8 mouse cellular contexts compared by ENCODE assay signal in the genomic region with DNA sequence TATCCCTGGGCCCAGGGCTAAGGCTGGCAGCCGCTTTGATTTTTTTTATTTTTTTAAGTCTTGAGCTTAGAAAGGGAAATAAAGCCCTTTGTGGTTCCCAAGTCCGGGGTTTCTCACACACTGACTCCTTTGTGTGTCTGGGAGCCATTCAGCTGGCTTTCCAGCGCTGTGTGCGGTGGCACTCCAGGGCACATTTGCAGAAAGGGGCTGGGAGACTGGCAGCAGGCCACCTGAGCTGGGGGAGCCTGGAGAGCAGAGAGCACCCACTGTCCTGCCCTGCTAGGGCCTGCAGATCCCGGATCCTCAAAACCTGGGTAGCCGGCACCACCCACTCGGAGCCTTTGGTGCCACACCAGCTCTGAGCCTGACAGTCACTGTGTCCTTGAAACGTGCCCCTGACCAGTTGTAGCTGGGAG. TPM values are rescaled to one million over a fixed set of nuclear protein-coding genes. Genes with fewer than 3 reads are reported as not detected.
DNase-seq lines count a peak whose midpoint lies in the region; ATAC-seq and TF ChIP-seq lines count a peak whose summit lies in the region.

No protein-coding gene starts in this region.

- H3K36me3 ChIP-seq in liver, postnatal 0 days (replicated peaks; ENCODE audit: insufficient read depth, low read length), result 0 out of 2 replicates have a peak, but pooled peaks cover 2% of the 10 kb centered on the region
- no peaks in the 10 kb centered on the region for H3K36me3 ChIP-seq in liver, embryonic 11.5 days (ENCODE audit: control insufficient read depth, insufficient read depth, low read length)
- H3K36me3 ChIP-seq in embryonic facial prominence, embryonic 14.5 days (ENCODE audit: control insufficient read depth, insufficient read depth, low read length), result no peaks in the 10 kb centered on the region
- H3K36me3 ChIP-seq in hindbrain, embryonic 13.5 days, result no peaks in the 10 kb centered on the region

- peaks cover 51% of the 10 kb centered on the region for H3K4me1 ChIP-seq in liver, postnatal 0 days (ENCODE audit: insufficient read depth)
- H3K4me1 ChIP-seq in liver, embryonic 11.5 days (replicated peaks; ENCODE audit: control insufficient read depth, insufficient read depth, low read length), result peaks cover 50% of the 10 kb centered on the region
- H3K4me1 ChIP-seq in embryonic facial prominence, embryonic 14.5 days (ENCODE audit: control insufficient read depth, insufficient read depth, low read length), result peaks cover 41% of the 10 kb centered on the region
- peaks cover 98% of the 10 kb centered on the region for H3K4me1 ChIP-seq in hindbrain, embryonic 13.5 days (replicated peaks)

- no peaks in the 10 kb centered on the region for H3K27me3 ChIP-seq in liver, postnatal 0 days (ENCODE audit: insufficient read depth, low read length)
- H3K27me3 ChIP-seq in liver, embryonic 11.5 days (replicated peaks; ENCODE audit: control insufficient read depth, insufficient read depth, low read length), result no peaks in the 10 kb centered on the region
- H3K27me3 ChIP-seq in embryonic facial prominence, embryonic 14.5 days (replicated peaks; ENCODE audit: control insufficient read depth, insufficient read depth, low read length), result no peaks in the 10 kb centered on the region
- no peaks in the 10 kb centered on the region for H3K27me3 ChIP-seq in hindbrain, embryonic 13.5 days

- H3K4me2 ChIP-seq in liver, postnatal 0 days (ENCODE audit: low read depth, low read length), result no peak overlapping the region
- no peak overlapping the region for H3K4me2 ChIP-seq in liver, embryonic 11.5 days
- H3K4me2 ChIP-seq in embryonic facial prominence, embryonic 14.5 days (ENCODE audit: low read depth, low read length), result no peak overlapping the region
- H3K4me2 ChIP-seq in hindbrain, embryonic 13.5 days, result no peak overlapping the region

- DNase-seq in liver, postnatal 0 days, result no peak
- no peak for DNase-seq in liver, embryonic 11.5 days (ENCODE audit: low spot score)
- DNase-seq in embryonic facial prominence, embryonic 14.5 days (ENCODE audit: low spot score), result peak; percentile 68
- peak; percentile 68 to 77 for DNase-seq in layer of hippocampus, postnatal 36 days
- DNase-seq in right cerebral cortex, postnatal 10 days (ENCODE audit: low spot score in 2 of 2), result peak; percentile 89 to 90
- DNase-seq in thymus, postnatal 10 days (ENCODE audit: low spot score in 2 of 2), result no peak
- DNase-seq in lung, postnatal 25 days (ENCODE audit: low spot score), result no peak

- no peak for ATAC-seq in liver, postnatal 0 days
- no peak for ATAC-seq in liver, embryonic 11.5 days (replicated peaks; ENCODE audit: low FRiP score)
- peak; percentile 41; the same call in 1 of the 2 replicates for ATAC-seq in embryonic facial prominence, embryonic 14.5 days (ENCODE audit: low read depth)
- ATAC-seq in hindbrain, embryonic 13.5 days (ENCODE audit: low FRiP score), result peak; percentile 58

- no peak overlapping the region for H3K9ac ChIP-seq in liver, postnatal 0 days (replicated peaks)
- no peak overlapping the region for H3K9ac ChIP-seq in liver, embryonic 11.5 days (ENCODE audit: low read depth, low read length)
- H3K9ac ChIP-seq in embryonic facial prominence, embryonic 14.5 days (ENCODE audit: low read depth, low read length), result no peak overlapping the region
- peak overlapping the region; percentile 39; the same call in 1 of the 2 replicates for H3K9ac ChIP-seq in hindbrain, embryonic 13.5 days

- no peak for TF ChIP-seq CTCF in liver, postnatal 0 days (IDR thresholded peaks at IDR 0.05; ENCODE audit: low read depth)

- H3K27ac ChIP-seq in liver, postnatal 0 days (ENCODE audit: low read depth), result peak overlapping the region; percentile 60
- no peak overlapping the region for H3K27ac ChIP-seq in liver, embryonic 11.5 days (ENCODE audit: low read depth, low read length)
- peak overlapping the region; percentile 68 for H3K27ac ChIP-seq in embryonic facial prominence, embryonic 14.5 days (replicated peaks; ENCODE audit: low read depth, low read length)
- H3K27ac ChIP-seq in hindbrain, embryonic 13.5 days, result peak overlapping the region; percentile 88

- no peak for TF ChIP-seq EP300 in liver, postnatal 0 days (IDR thresholded peaks at IDR 0.05; ENCODE audit: low read depth)

- H3K4me3 ChIP-seq in liver, postnatal 0 days (ENCODE audit: low read depth, low read length), result no peak overlapping the region
- H3K4me3 ChIP-seq in liver, embryonic 11.5 days (ENCODE audit: low read depth, low read length), result no peak overlapping the region
- H3K4me3 ChIP-seq in embryonic facial prominence, embryonic 14.5 days (ENCODE audit: low read depth, low read length), result no peak overlapping the region
- H3K4me3 ChIP-seq in hindbrain, embryonic 13.5 days, result no peak overlapping the region

- no peaks in the 10 kb centered on the region for H3K9me3 ChIP-seq in liver, postnatal 0 days (ENCODE audit: low read length)
- H3K9me3 ChIP-seq in liver, embryonic 11.5 days (ENCODE audit: control insufficient read depth, low read length), result no peaks in the 10 kb centered on the region
- no peaks in the 10 kb centered on the region for H3K9me3 ChIP-seq in embryonic facial prominence, embryonic 14.5 days (ENCODE audit: control insufficient read depth, low read length)
- no peaks in the 10 kb centered on the region for H3K9me3 ChIP-seq in hindbrain, embryonic 13.5 days

- WGBS in liver, postnatal 0 days (ENCODE audit: insufficient replicate concordance), result 82% methylated on average over 8 of the region's 8 CpGs
- WGBS in liver, embryonic 11.5 days, result 82% methylated on average over 8 of the region's 8 CpGs
- WGBS in embryonic facial prominence, embryonic 14.5 days, result 49% methylated on average over 8 of the region's 8 CpGs
- WGBS in hindbrain, embryonic 13.5 days, result 35% methylated on average over 8 of the region's 8 CpGs

RNA-seq across cellular contexts. Expression of gene Gramd4, which starts 28.8 kb away (rescaled TPM):
- polyA plus RNA-seq in liver, postnatal 0 days (2015; fragmentation: Nextera tagmentation; extraction: Ambion mirVana), result 3.2 and 3.7 TPM in 2 replicates
- polyA plus RNA-seq in liver, embryonic 11.5 days (2014; fragmentation: Nextera tagmentation; extraction: Ambion mirVana), result 12.6 and 13.9 TPM in 2 replicates
- polyA plus RNA-seq in embryonic facial prominence, embryonic 14.5 days (2014; fragmentation: Nextera tagmentation; extraction: Ambion mirVana), result 7.6 and 10.8 TPM in 2 replicates
- polyA plus RNA-seq in hindbrain, embryonic 13.5 days (2015; fragmentation: Nextera tagmentation; extraction: Ambion mirVana), result 33.9 and 36.4 TPM in 2 replicates
- 10 to 100 TPM; 25.4 to 30.9 TPM for total RNA-seq in layer of hippocampus, postnatal 36 days (2021)

RNA-seq across cellular contexts. Expression of gene Celsr1, which starts 52.7 kb away (rescaled TPM):
- 0.09 and 0.11 TPM in 2 replicates for polyA plus RNA-seq in liver, postnatal 0 days (2015; fragmentation: Nextera tagmentation; extraction: Ambion mirVana)
- 0.53 and 1.4 TPM in 2 replicates for polyA plus RNA-seq in liver, embryonic 11.5 days (2014; fragmentation: Nextera tagmentation; extraction: Ambion mirVana)
- 5.5 TPM in 2 replicates for polyA plus RNA-seq in embryonic facial prominence, embryonic 14.5 days (2014; fragmentation: Nextera tagmentation; extraction: Ambion mirVana)
- polyA plus RNA-seq in hindbrain, embryonic 13.5 days (2015; fragmentation: Nextera tagmentation; extraction: Ambion mirVana), result 1.6 and 1.8 TPM in 2 replicates
- 1 to 10 TPM; 4.1 to 4.7 TPM for total RNA-seq in layer of hippocampus, postnatal 36 days (2021)

Comparison
In these comparisons a context has a peak if more than half of its experiments do, and no peak if none do; other contexts are left out.
1. ATAC-seq: peak in embryonic facial prominence, embryonic 14.5 days (single experiment) and hindbrain, embryonic 13.5 days (single experiment); none in liver, postnatal 0 days (single experiment) and liver, embryonic 11.5 days (single experiment).
2. DNase-seq: peak in embryonic facial prominence, embryonic 14.5 days (single experiment), layer of hippocampus, postnatal 36 days (2 of 2) and right cerebral cortex, postnatal 10 days (2 of 2); none in liver, postnatal 0 days (single experiment), liver, embryonic 11.5 days (single experiment), thymus, postnatal 10 days (0 of 2) and lung, postnatal 25 days (single experiment).